Mouse (Mus musculus) C2C12 (cell line): ENCODE measurements at regions not wholly inside any gene's neighbourhood (a gene's known extent, or its start where the extent isn't known, plus 50 kb on each side); places are given as distances from the start of the nearest gene placed in this dataset.
"Not testable (repeated sequence)": the region's sequence is repeated elsewhere in the genome, so short reads cannot be mapped to it uniquely, and the experiment has no call there.

Source experiments
- CEBPB ChIP-seq: IDR thresholded peaks from one replicate; pipeline ENCODE4 v1.6.1; 2011; ENCODE audit warnings: low read depth, mild to moderate bottlenecking, control low read depth, moderate library complexity
- CTCF ChIP-seq: IDR thresholded peaks from one replicate; pipeline ENCODE4 v1.5.1; 2011; ENCODE audit not compliant: control insufficient read depth, insufficient read depth, insufficient read length
- MAX ChIP-seq: IDR thresholded peaks from one replicate; pipeline ENCODE4 v1.6.1; 2011; ENCODE audit warnings: mild to moderate bottlenecking, control low read depth

DNA sequence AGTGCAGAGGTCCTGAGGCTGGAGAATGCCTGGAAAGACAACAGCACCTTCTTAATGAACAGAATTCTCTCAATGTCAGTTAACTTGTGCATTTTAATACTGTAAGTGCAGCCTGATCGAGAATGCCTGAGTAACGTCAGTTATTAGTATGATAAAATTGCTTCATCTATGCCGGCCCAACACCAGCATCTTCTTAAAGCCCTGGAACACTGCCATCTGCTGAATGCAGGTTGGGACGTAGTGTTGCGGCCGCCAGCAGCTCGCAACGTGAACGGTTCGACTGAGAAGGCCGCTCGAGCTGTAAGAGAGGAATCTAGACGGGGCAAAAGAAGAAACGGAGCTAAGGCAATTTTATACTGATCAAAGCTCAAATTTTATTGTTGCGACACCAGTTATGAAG lies 73.6 kb upstream of the Ttc29 start:
- TF ChIP-seq CTCF, MAX, CEBPB: not testable (repeated sequence)
